Mouse (Mus musculus): ENCODE data around the gene Gm28042.

DNA sequence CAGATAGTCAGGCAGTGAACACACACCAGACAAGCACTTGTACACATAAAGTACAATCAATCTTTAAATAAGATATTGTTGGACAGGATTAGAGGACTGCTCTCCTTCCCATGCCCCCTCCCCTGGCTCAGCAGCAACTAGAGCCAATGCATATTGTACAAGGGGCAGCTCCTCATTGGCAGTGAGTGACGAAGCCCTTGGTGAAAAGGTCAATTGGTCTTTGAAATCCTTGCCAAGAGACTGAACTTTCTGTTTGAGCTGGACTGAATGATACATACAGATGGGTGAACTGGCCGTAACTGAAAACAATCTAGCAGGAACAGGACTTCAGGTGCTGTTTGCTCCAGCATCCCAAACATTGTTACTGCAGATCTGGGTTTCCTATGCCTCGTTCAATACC lies 60.1 kb downstream of the Gm28042 start:
- no peak for TF ChIP-seq CTCF (IDR thresholded peaks at IDR 0.05; ENCODE audit: insufficient read depth, low read length)
- no peak for TF ChIP-seq POLR2A (IDR thresholded peaks at IDR 0.05; ENCODE audit: borderline replicate concordance, extremely low read depth, low read depth, low read length)
